Mouse (Mus musculus): ENCODE data around the gene Sec63.

The Sec63 gene

DNA sequence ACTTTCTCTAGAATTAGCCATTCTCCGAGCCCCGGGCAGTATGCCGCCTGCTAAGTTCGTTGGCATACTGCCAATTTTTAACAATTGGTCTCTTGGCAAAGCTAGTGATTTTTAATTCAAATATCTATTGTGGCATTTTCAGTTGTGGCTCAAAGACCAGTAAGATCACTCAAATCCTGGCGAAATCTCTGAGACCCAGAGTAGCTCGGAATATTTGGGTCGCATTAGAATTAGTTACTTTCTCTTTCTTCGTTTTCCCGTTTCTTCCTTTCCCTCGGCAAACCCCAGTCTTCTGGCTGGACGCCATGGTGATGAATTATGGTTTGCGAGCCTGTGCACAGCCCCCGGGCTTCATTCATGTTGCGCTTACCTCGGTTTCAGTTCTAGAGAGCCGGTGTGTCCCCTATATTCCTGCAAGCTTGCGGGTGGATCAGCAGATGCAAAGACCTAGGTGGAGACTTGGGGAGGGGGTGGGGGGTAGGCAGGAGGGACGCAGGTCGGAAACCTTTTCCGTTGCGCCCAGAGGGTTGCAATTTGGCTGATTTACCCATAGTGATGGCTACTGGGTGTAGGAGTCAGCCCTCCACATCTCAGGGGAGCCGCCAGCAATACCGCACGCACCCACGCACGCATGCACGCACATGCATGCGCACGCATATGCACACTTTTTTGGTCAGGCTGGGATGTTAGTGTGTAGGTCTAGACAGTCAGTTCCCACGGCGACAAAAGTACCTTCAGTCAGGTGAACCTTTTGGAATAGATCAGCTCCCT, 102.5 kb downstream of the Sec63 start:
- DNase-seq, result peak in 1 of 2 experiments; percentile 55

DNA sequence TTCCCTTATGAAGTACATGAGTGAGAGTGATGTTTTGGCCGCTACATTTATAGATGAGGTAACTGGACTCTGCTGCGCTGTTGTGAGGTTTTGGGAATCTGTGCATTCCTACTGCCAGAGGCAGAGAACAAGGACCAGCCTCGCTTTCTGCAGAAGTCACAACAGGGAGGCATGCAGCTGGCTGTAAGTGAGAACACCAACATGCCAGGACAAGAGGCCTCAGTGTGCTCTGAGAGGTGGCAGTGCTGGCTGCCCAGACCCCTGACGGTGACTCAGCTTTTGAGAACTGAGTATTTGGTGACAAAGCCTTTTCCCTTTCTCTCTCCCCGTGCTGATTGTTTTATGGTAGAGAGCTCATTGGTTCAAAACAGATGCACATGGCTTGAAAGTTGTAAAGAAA, 103.4 kb downstream of the Sec63 start:
- DNase-seq, result no peak

DNA sequence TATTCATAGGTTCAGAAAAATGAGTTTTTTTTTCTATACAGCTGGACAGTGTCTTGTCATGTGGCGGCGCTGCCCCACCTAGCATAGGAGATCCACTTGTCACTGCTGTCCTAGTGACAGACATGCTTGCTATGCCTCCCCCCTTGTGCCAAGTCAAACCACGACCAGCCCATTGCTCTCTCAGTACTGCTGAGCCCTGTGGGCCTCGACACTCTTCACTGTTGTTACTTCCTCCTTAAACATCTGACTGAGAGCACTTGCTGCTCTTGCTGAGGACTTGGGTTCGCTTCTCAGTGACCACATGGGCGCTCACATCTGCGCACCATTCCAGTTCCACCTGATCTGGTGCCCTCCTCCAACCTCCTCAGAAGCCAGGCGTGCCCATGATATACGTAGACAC, 107.1 kb downstream of the Sec63 start:
- DNase-seq, result no peak

DNA sequence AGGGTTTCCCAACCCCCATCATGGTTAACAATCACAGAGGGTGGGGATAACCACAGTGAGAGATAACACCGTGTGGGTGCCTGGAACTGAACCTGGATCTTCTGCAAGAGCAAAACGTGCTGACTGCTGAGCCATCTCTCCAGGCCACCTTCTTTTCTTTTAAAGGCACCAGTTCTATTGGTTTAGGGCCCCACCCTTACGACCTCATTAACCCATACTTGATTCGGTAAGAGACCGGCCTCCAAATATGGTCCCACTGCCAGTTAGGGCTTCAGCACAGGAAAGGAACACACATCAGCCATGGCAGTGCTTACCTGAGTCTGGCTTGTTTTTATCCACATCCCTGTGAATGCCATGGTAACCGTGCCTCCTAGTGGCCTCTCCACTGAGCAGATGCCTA, 108.2 kb downstream of the Sec63 start:
- DNase-seq, result no peak

DNA sequence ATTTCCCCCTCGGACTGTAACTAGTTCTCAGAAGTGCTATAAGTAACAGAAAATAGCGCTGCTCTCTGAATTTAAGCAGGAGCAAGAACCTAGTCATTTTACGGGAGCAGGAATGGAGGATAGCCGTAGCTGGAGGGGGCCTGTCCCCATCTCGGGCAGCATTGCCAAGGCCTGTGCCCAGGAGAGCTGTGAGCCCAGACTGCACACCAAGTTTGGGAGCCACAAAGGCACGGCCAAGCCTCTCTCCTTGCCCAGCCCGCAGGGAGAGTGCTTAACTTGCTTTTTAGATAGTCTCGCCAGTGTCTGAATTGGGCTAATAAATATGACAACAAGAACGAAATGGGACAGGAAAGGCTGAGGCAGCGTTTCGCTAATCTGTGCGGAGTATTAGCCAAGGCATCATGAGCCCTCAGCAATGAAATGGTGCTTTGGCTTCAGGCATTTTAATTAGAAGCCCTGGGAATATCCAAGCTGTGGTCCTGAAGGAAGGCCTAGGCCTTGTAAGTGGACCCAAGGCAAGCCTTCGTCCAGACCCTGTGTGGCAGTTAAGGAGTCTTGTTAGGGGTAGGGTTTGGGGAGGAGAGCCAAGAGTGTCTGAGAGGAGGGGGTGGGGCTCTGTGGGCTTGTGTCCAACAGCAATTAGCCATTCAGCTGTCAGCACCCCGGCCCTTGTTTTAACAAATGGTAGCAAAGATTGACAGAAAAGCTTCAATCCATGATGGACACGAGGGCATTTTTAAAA, 111.1 kb downstream of the Sec63 start:
- DNase-seq, result no peak

DNA sequence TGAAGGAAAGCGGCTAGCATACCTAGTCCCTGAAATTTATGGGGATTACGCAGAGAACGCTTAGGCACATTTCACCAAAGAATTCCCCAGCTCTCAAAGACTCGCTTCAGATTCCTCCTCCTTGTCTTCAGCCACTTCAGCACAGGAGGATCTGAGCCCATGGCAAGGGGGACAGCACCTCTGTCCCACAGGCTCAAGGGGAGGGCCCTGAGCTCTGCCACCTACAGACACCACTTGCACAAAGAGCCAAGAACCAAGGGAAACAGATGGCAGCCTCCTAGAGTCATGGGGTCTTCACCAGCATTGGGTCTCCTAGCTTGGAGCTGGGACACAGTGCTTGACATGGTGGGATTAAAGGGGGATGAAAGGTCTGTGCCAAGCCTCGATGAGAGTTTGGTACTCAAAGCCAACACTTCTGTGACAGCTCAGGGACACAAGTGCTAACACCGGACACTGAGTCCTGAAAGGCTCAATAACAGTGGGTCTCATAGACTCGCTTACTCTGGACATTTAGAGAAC, 111.8 kb downstream of the Sec63 start:
- DNase-seq, result no peak

DNA sequence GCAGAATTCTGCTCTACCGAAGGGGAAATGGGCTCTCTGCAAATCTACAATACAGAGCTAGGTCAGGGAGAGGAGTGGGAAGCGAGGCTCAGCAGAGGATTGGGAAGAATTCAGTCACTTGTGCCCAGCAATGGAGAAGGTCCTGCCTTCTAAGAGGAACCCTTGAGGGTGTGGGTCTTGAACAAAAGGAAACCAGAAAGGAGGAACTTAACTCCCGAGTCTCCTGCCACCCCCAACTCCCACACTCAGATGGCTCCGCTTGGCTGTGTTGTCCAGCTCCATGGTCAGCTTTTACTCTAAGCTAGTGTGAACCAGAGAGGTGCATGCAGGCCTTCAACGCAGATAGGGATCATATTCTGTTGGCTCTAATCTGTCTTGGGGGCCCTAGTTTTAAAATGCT, 114.9 kb downstream of the Sec63 start:
- no peak for DNase-seq

DNA sequence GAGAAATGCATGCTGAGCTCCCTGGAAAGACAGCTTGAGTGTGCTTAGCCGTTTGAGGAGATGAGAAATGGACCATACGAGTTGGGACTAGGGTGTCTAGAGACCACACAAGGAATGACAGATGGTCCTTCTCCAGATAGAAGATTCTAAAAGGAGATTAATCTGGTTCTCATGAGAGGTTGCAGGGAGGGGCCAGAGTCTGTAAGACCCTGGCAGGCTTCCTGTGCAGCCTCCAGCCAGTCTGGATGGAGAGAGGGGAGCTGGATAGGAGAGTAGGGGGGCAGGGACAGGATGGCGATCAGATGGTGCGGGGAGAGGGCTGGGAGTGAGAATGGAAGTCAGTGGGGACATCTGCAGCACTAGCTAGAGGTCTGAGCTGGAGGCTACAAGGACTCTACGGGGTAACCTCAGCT, 118.0 kb downstream of the Sec63 start:
- no peak for DNase-seq

DNA sequence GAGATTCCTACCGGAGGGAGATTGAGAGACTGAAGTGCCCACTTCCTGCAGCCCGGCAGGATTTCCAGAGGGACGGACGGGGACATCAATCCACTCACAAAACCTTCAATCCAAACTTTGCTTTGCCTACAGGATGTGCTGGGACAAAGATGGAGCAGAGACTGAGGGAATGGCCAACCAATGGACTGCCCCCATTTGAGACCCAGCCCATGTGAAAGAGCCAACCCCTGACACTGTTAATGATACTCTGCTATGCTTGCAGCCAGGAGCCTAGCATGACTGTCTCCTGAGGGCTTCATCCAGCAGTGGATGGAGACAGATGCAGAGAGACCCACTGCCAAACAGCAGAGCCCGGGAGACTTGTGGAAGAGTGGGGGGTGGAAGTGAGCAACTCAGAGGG, 118.4 kb downstream of the Sec63 start:
- no peak for DNase-seq

All from kidney, postnatal 25 days (tissue).